Mouse (Mus musculus): ENCODE data around the gene Dazap1. TPM values are rescaled to one million over a fixed set of nuclear protein-coding genes. Genes with fewer than 3 reads are reported as not detected.
"Not testable (repeated sequence)": the region's sequence is repeated elsewhere in the genome, so short reads cannot be mapped to it uniquely, and the experiment has no call there.

The Dazap1 gene
- total RNA-seq, 1 experiment, result 154 TPM

- H3K27ac ChIP-seq (ENCODE audit: insufficient read depth, low read depth, low read length, poor library complexity, severe bottlenecking), result no peak overlapping the region
- H3K36me3 ChIP-seq (ENCODE audit: control insufficient read depth, insufficient read depth, low read length, poor library complexity, severe bottlenecking), result peaks cover 23% of the 10 kb centered on the region
- in situ Hi-C loops (cut with MboI; ENCODE audit: low sequenced_read_pairs in 2 of 2, unreplicated experiment in 2 of 2), result loop anchor here (5.0 to 10.0 kb wide), 2 partner anchors 71 to 73 kb away; partner anchors contain the start of genes Efna2 (in 2 of the 2) and 1600002K03Rik (in 1 of the 2)
- no peak for DNase-seq (ENCODE audit: low read depth, low spot score)
- no peak for TF ChIP-seq ZNF384 (IDR thresholded peaks at IDR 0.05; ENCODE audit: low read depth, low read length)
- no peak for TF ChIP-seq MAFK (IDR thresholded peaks at IDR 0.05; ENCODE audit: insufficient read depth, low read depth, low read length)
- TF ChIP-seq HCFC1 (IDR thresholded peaks at IDR 0.05; ENCODE audit: borderline replicate concordance, insufficient read depth, low read length), result no peak
- TF ChIP-seq CHD2 (IDR thresholded peaks at IDR 0.05; ENCODE audit: low read depth, low read length), result no peak
- TF ChIP-seq ZC3H11A (IDR thresholded peaks at IDR 0.05; ENCODE audit: borderline replicate concordance, low read depth, low read length), result no peak
- H3K4me1 ChIP-seq (ENCODE audit: control insufficient read depth in 2 of 2, insufficient read depth in 2 of 2, low read length in 2 of 2, poor library complexity in 1 of 2), result no peaks in the 10 kb centered on the region; a peak in 1 of 4 replicates
- no peak overlapping the region for H3K9ac ChIP-seq (ENCODE audit: insufficient read depth, low read depth, low read length, poor library complexity, severe bottlenecking)
- no peak overlapping the region for H3K4me3 ChIP-seq (ENCODE audit: insufficient read depth in 1 of 2, low read depth in 1 of 2, low read length in 2 of 2, poor library complexity in 1 of 2, severe bottlenecking in 1 of 2)
- H3K9me3 ChIP-seq (ENCODE audit: control insufficient read depth, insufficient read depth, low read depth, low read length), result no peaks in the 10 kb centered on the region
These were observed 13.4 kb upstream of the Dazap1 start for GRCm38 (mm10) chr10:80247849-80248248.

- peaks cover 17% of the 10 kb centered on the region for H3K36me3 ChIP-seq (ENCODE audit: control insufficient read depth, insufficient read depth, low read length, poor library complexity, severe bottlenecking)
- not testable (repeated sequence) for H3K9me3 ChIP-seq (ENCODE audit: control insufficient read depth, insufficient read depth, low read depth, low read length); DNase-seq (ENCODE audit: low read depth, low spot score); H3K27ac ChIP-seq (ENCODE audit: insufficient read depth, low read depth, low read length, poor library complexity, severe bottlenecking); H3K9ac ChIP-seq (ENCODE audit: insufficient read depth, low read depth, low read length, poor library complexity, severe bottlenecking); H3K4me1 ChIP-seq (ENCODE audit: control insufficient read depth in 2 of 2, insufficient read depth in 2 of 2, low read length in 2 of 2, poor library complexity in 1 of 2)
- in situ Hi-C loops (cut with MboI; ENCODE audit: low sequenced_read_pairs in 2 of 2, unreplicated experiment in 2 of 2), result loop anchor here (5.0 to 10.0 kb wide), 2 partner anchors 71 to 74 kb away; partner anchors contain the start of genes Efna2 (in 2 of the 2) and 1600002K03Rik (in 1 of the 2)
- peak overlapping the region in 1 of 2 experiments; percentile 67; a peak in 2 of 4 replicates for H3K4me3 ChIP-seq (ENCODE audit: insufficient read depth in 1 of 2, low read depth in 1 of 2, low read length in 2 of 2, poor library complexity in 1 of 2, severe bottlenecking in 1 of 2)
These were observed 12.8 kb upstream of the Dazap1 start for GRCm38 (mm10) chr10:80248437-80248836.

- Histone ChIP-seq H3K4me3 (ENCODE audit: insufficient read depth in 1 of 2, low read depth in 1 of 2, low read length in 2 of 2, poor library complexity in 1 of 2, severe bottlenecking in 1 of 2) (peak within 1 kb of the TSS; percentile 67 to 80), H3K9me3 (ENCODE audit: control insufficient read depth, insufficient read depth, low read depth, low read length) (no peaks in the 10 kb centered on the region), H3K4me1 (ENCODE audit: control insufficient read depth in 2 of 2, insufficient read depth in 2 of 2, low read length in 2 of 2, poor library complexity in 1 of 2) (no peaks in the 10 kb centered on the region; a peak in 1 of 4 replicates), H3K27ac (ENCODE audit: insufficient read depth, low read depth, low read length, poor library complexity, severe bottlenecking) (0 out of 2 replicates have a peak within 1 kb of the TSS, but pooled peaks have one; percentile 28), H3K9ac (ENCODE audit: insufficient read depth, low read depth, low read length, poor library complexity, severe bottlenecking) (peak within 1 kb of the TSS; percentile 91), H3K36me3 (ENCODE audit: control insufficient read depth, insufficient read depth, low read length, poor library complexity, severe bottlenecking) (peaks cover 15% of the 10 kb centered on the region)
- in situ Hi-C loops (cut with MboI; ENCODE audit: low sequenced_read_pairs in 2 of 2, unreplicated experiment in 2 of 2), result loop anchor here (5.0 to 10.0 kb wide), 2 partner anchors 72 to 74 kb away; partner anchors contain the start of genes Efna2 (in 2 of the 2) and 1600002K03Rik (in 1 of the 2)
- TF ChIP-seq MAFK (IDR thresholded peaks at IDR 0.05; ENCODE audit: insufficient read depth, low read depth, low read length) (peak; percentile 87), ZNF384 (IDR thresholded peaks at IDR 0.05; ENCODE audit: low read depth, low read length) (no peak), HCFC1 (IDR thresholded peaks at IDR 0.05; ENCODE audit: borderline replicate concordance, insufficient read depth, low read length) (peak; percentile 92)
- peak; percentile 86 for DNase-seq (ENCODE audit: low read depth, low spot score)
These were observed 12.2 kb upstream of the Dazap1 start, which contains the start of gene Ndufs7 for GRCm38 (mm10) chr10:80248971-80249640. Gene Ndufs7 (plus strand): TSS chr10:80249121.

- no peak overlapping the region for H3K27ac ChIP-seq (ENCODE audit: insufficient read depth, low read depth, low read length, poor library complexity, severe bottlenecking)
- in situ Hi-C loops (cut with MboI; ENCODE audit: low sequenced_read_pairs in 2 of 2, unreplicated experiment in 2 of 2), result no loop called here
- no peak for TF ChIP-seq ZNF384 (IDR thresholded peaks at IDR 0.05; ENCODE audit: low read depth, low read length)
- no peak for TF ChIP-seq MAFK (IDR thresholded peaks at IDR 0.05; ENCODE audit: insufficient read depth, low read depth, low read length)
- TF ChIP-seq CHD2 (IDR thresholded peaks at IDR 0.05; ENCODE audit: low read depth, low read length), result no peak
- no peak for TF ChIP-seq ZC3H11A (IDR thresholded peaks at IDR 0.05; ENCODE audit: borderline replicate concordance, low read depth, low read length)
- TF ChIP-seq HCFC1 (IDR thresholded peaks at IDR 0.05; ENCODE audit: borderline replicate concordance, insufficient read depth, low read length), result no peak
- H3K4me1 ChIP-seq (ENCODE audit: control insufficient read depth in 2 of 2, insufficient read depth in 2 of 2, low read length in 2 of 2, poor library complexity in 1 of 2), result peaks cover 0 to 5% of the 10 kb centered on the region in 2 experiments; a peak in 2 of 4 replicates
- DNase-seq (ENCODE audit: low read depth, low spot score), result no peak
- peaks cover 18% of the 10 kb centered on the region for H3K36me3 ChIP-seq (ENCODE audit: control insufficient read depth, insufficient read depth, low read length, poor library complexity, severe bottlenecking)
- peak overlapping the region; percentile 91; the same call in 1 of the 2 replicates for H3K9ac ChIP-seq (ENCODE audit: insufficient read depth, low read depth, low read length, poor library complexity, severe bottlenecking)
- peak overlapping the region; percentile 67 to 80 for H3K4me3 ChIP-seq (ENCODE audit: insufficient read depth in 1 of 2, low read depth in 1 of 2, low read length in 2 of 2, poor library complexity in 1 of 2, severe bottlenecking in 1 of 2)
- no peaks in the 10 kb centered on the region for H3K9me3 ChIP-seq (ENCODE audit: control insufficient read depth, insufficient read depth, low read depth, low read length)
These were observed 11.2 kb upstream of the Dazap1 start for GRCm38 (mm10) chr10:80250059-80250458.

Data from ES-E14 (cell line).